Mouse (Mus musculus) midbrain, embryonic 12.5 days (tissue): ENCODE results near the gene Crim1. TPM values are rescaled to one million over a fixed set of nuclear protein-coding genes. Genes with fewer than 3 reads are reported as not detected.
A peak's percentile ranks its signal among the peaks of the same experiment; 100 is the strongest.

Experiments used
- ATAC-seq: fragments of 200-750 bp; cut with Nextera tagmentation; 2 replicates; pipeline ENCODE4 v1.8.0; 2017; ENCODE audit warnings: low read depth, moderate TSS enrichment, moderate library complexity; ENCODE audit not compliant: low FRiP score
- H3K27ac ChIP-seq: fragments of 300-500 bp; sonication (generic); replicated peaks from 2 replicates; pipeline ENCODE4 v1.5.1; 2016; ENCODE audit warnings: mild to moderate bottlenecking
- H3K27me3 ChIP-seq: fragments of 300-500 bp; sonication (generic); 2 replicates; pipeline ENCODE4 v1.6.1; 2016; ENCODE audit warnings: mild to moderate bottlenecking
- H3K36me3 ChIP-seq: fragments of 300-500 bp; sonication (generic); 2 replicates; pipeline ENCODE4 v1.6.1; 2016
- H3K4me1 ChIP-seq: fragments of 300-500 bp; sonication (generic); 2 replicates; pipeline ENCODE4 v1.6.1; 2016
- H3K4me2 ChIP-seq: fragments of 300-500 bp; sonication (generic); replicated peaks from 2 replicates; pipeline ENCODE4 v1.6.1; 2016; ENCODE audit warnings: mild to moderate bottlenecking, moderate library complexity
- H3K4me3 ChIP-seq: fragments of 300-500 bp; sonication (generic); 2 replicates; pipeline ENCODE4 v1.5.1; 2016; ENCODE audit warnings: mild to moderate bottlenecking
- H3K9ac ChIP-seq: fragments of 300-500 bp; sonication (generic); replicated peaks from 2 replicates; pipeline ENCODE4 v1.6.1; 2016; ENCODE audit warnings: mild to moderate bottlenecking, moderate library complexity
- H3K9me3 ChIP-seq: fragments of 300-500 bp; sonication (generic); 2 replicates; pipeline ENCODE4 v1.6.1; 2016; ENCODE audit warnings: mild to moderate bottlenecking
- WGBS: fragments of 180-500 bp; shearing (Covaris S2); methylation state at CpG from one replicate; pipeline ENCODE4 v1.1.7; 2016; 5-methylcytosine and 5-hydroxymethylcytosine counted together
- polyA plus RNA-seq: library from polyadenylated mRNA; unstranded; fragments of >200 nt; fragmentation: Nextera tagmentation; extraction: Ambion mirVana; gene quantifications from 2 replicates; pipeline ENCODE4 v1.2.1, GENCODE M21; 2016

Gene Crim1
- polyA plus RNA-seq, 1 experiment from 2014 or later: 6.2 TPM

GRCm38 (mm10) chr17:78274609-78275506, 74.8 kb downstream of the Crim1 start:
- no peak for ATAC-seq
- no peaks in the 10 kb centered on the region for H3K36me3 ChIP-seq
- 56% methylated on average over 7 of the region's 7 CpGs for WGBS
- H3K9ac ChIP-seq: no peak overlapping the region
- H3K27me3 ChIP-seq: no peaks in the 10 kb centered on the region
- no peak overlapping the region for H3K4me3 ChIP-seq
- no peaks in the 10 kb centered on the region for H3K9me3 ChIP-seq
- H3K4me1 ChIP-seq: peaks cover 34% of the 10 kb centered on the region
- no peak overlapping the region for H3K27ac ChIP-seq
- H3K4me2 ChIP-seq: no peak overlapping the region

GRCm38 (mm10) chr17:78275507-78275813, 75.4 kb downstream of the Crim1 start:
- Histone ChIP-seq H3K4me2 (no peak overlapping the region), H3K4me1 (peaks cover 34% of the 10 kb centered on the region), H3K9me3 (no peaks in the 10 kb centered on the region), H3K9ac (no peak overlapping the region), H3K27ac (no peak overlapping the region), H3K4me3 (no peak overlapping the region), H3K36me3 (no peaks in the 10 kb centered on the region), H3K27me3 (no peaks in the 10 kb centered on the region)
- 74% methylated on average over 4 of the region's 4 CpGs for WGBS
- no peak for ATAC-seq

GRCm38 (mm10) chr17:78279191-78279590, 79.1 kb downstream of the Crim1 start:
- no peak overlapping the region for H3K4me3 ChIP-seq
- H3K27ac ChIP-seq: no peak overlapping the region
- no peaks in the 10 kb centered on the region for H3K9me3 ChIP-seq
- 60% methylated on average over 12 of the region's 12 CpGs for WGBS
- peak; percentile 17; the same call in 1 of the 2 replicates for ATAC-seq
- peaks cover 14% of the 10 kb centered on the region for H3K4me1 ChIP-seq
- no peaks in the 10 kb centered on the region for H3K36me3 ChIP-seq
- H3K9ac ChIP-seq: no peak overlapping the region
- no peak overlapping the region for H3K4me2 ChIP-seq
- no peaks in the 10 kb centered on the region for H3K27me3 ChIP-seq

- peaks cover 4% of the 10 kb centered on the region for H3K4me1 ChIP-seq
- H3K9ac ChIP-seq: no peak overlapping the region
- H3K4me3 ChIP-seq: no peak overlapping the region
- ATAC-seq: peak; percentile 45; the same call in 1 of the 2 replicates
- WGBS: 69% methylated on average over 18 of the region's 18 CpGs
- H3K27me3 ChIP-seq: no peaks in the 10 kb centered on the region
- H3K4me2 ChIP-seq: no peak overlapping the region
- H3K36me3 ChIP-seq: no peaks in the 10 kb centered on the region
- no peaks in the 10 kb centered on the region for H3K9me3 ChIP-seq
- no peak overlapping the region for H3K27ac ChIP-seq
Observed at GRCm38 (mm10) chr17:78280991-78281712, 81.1 kb downstream of the Crim1 start.

- Histone ChIP-seq H3K9ac (no peak overlapping the region), H3K4me3 (no peak overlapping the region), H3K4me1 (peaks cover 4% of the 10 kb centered on the region), H3K4me2 (no peak overlapping the region), H3K36me3 (no peaks in the 10 kb centered on the region), H3K27me3 (no peaks in the 10 kb centered on the region), H3K9me3 (no peaks in the 10 kb centered on the region), H3K27ac (no peak overlapping the region)
- 75% methylated on average over 11 of the region's 11 CpGs for WGBS
- no peak for ATAC-seq
Observed at GRCm38 (mm10) chr17:78283271-78283992, 83.4 kb downstream of the Crim1 start.

- ATAC-seq: no peak
- H3K4me3 ChIP-seq: no peak overlapping the region
- H3K27ac ChIP-seq: no peak overlapping the region
- 90% methylated on average over 13 of the region's 13 CpGs for WGBS
- no peak overlapping the region for H3K4me2 ChIP-seq
- H3K9me3 ChIP-seq: no peaks in the 10 kb centered on the region
- no peaks in the 10 kb centered on the region; the same call in none of the 2 replicates for H3K4me1 ChIP-seq
- no peak overlapping the region for H3K9ac ChIP-seq
- H3K27me3 ChIP-seq: no peaks in the 10 kb centered on the region
- no peaks in the 10 kb centered on the region for H3K36me3 ChIP-seq
Observed at GRCm38 (mm10) chr17:78286021-78286420, 86.0 kb downstream of the Crim1 start.

GRCm38 (mm10) chr17:78287391-78287790, 87.3 kb downstream of the Crim1 start:
- Histone ChIP-seq H3K27ac (no peak overlapping the region), H3K9me3 (no peaks in the 10 kb centered on the region), H3K4me1 (no peaks in the 10 kb centered on the region; the same call in 1 of the 2 replicates), H3K27me3 (no peaks in the 10 kb centered on the region), H3K36me3 (no peaks in the 10 kb centered on the region), H3K4me3 (no peak overlapping the region), H3K9ac (no peak overlapping the region), H3K4me2 (no peak overlapping the region)
- 81% methylated on average over 2 of the region's 2 CpGs for WGBS
- ATAC-seq: no peak

GRCm38 (mm10) chr17:78290153-78290876, 90.3 kb downstream of the Crim1 start:
- ATAC-seq: no peak
- Histone ChIP-seq H3K9me3 (no peaks in the 10 kb centered on the region), H3K36me3 (peaks cover 3% of the 10 kb centered on the region; the same call in 1 of the 2 replicates), H3K4me1 (no peaks in the 10 kb centered on the region), H3K27me3 (no peaks in the 10 kb centered on the region), H3K4me3 (no peak overlapping the region), H3K4me2 (no peak overlapping the region), H3K9ac (no peak overlapping the region), H3K27ac (no peak overlapping the region)
- 92% methylated on average over 6 of the region's 6 CpGs for WGBS

GRCm38 (mm10) chr17:78291030-78291429, 91.0 kb downstream of the Crim1 start:
- WGBS: 95% methylated on average over 5 of the region's 5 CpGs
- no peak overlapping the region for H3K27ac ChIP-seq
- peaks cover 3% of the 10 kb centered on the region; the same call in 1 of the 2 replicates for H3K36me3 ChIP-seq
- H3K4me2 ChIP-seq: no peak overlapping the region
- no peaks in the 10 kb centered on the region for H3K9me3 ChIP-seq
- H3K4me1 ChIP-seq: no peaks in the 10 kb centered on the region
- ATAC-seq: no peak
- no peak overlapping the region for H3K4me3 ChIP-seq
- no peaks in the 10 kb centered on the region for H3K27me3 ChIP-seq
- H3K9ac ChIP-seq: no peak overlapping the region

GRCm38 (mm10) chr17:78292301-78292700, 92.3 kb downstream of the Crim1 start:
- Histone ChIP-seq H3K4me3 (no peak overlapping the region), H3K4me1 (no peaks in the 10 kb centered on the region), H3K27me3 (no peaks in the 10 kb centered on the region), H3K4me2 (no peak overlapping the region), H3K9me3 (no peaks in the 10 kb centered on the region), H3K27ac (no peak overlapping the region), H3K9ac (no peak overlapping the region), H3K36me3 (peaks cover 3% of the 10 kb centered on the region; the same call in 1 of the 2 replicates)
- 82% methylated on average over 7 of the region's 7 CpGs for WGBS
- no peak for ATAC-seq

- Histone ChIP-seq H3K9ac (no peak overlapping the region), H3K27ac (no peak overlapping the region), H3K9me3 (no peaks in the 10 kb centered on the region), H3K4me2 (no peak overlapping the region), H3K4me3 (no peak overlapping the region), H3K36me3 (peaks cover 3% of the 10 kb centered on the region; the same call in 1 of the 2 replicates), H3K4me1 (no peaks in the 10 kb centered on the region), H3K27me3 (no peaks in the 10 kb centered on the region)
- ATAC-seq: no peak
- 94% methylated on average over 10 of the region's 10 CpGs for WGBS
Observed at GRCm38 (mm10) chr17:78292827-78293488, 92.9 kb downstream of the Crim1 start.
